Mouse (Mus musculus): Measurements from ENCODE around the gene Ncoa5. TPM values are rescaled to one million over a fixed set of nuclear protein-coding genes. Genes with fewer than 3 reads are reported as not detected.

Ncoa5 gene
- polyA plus RNA-seq, 1 experiment from 2014 or later: 126 TPM

- Histone ChIP-seq H3K4me3 (no peak overlapping the region), H3K9me3 (replicated peaks) (no peaks in the 10 kb centered on the region), H3K4me2 (replicated peaks) (no peak overlapping the region), H3K9ac (no peak overlapping the region), H3K27me3 (0 out of 2 replicates have a peak, but pooled peaks cover 3% of the 10 kb centered on the region), H3K27ac (no peak overlapping the region), H3K36me3 (no peaks in the 10 kb centered on the region), H3K4me1 (peaks cover 12% of the 10 kb centered on the region)
- 76% methylated on average over 5 of the region's 5 CpGs for WGBS
- no peak for ATAC-seq (ENCODE audit: low FRiP score)
Measured at GRCm38 (mm10) chr2:165042126-165042525, 7.5 kb upstream of the Ncoa5 start.

- Histone ChIP-seq H3K27ac (no peak overlapping the region), H3K4me1 (peaks cover 13% of the 10 kb centered on the region), H3K36me3 (no peaks in the 10 kb centered on the region), H3K9me3 (replicated peaks) (no peaks in the 10 kb centered on the region), H3K4me3 (no peak overlapping the region), H3K9ac (no peak overlapping the region), H3K4me2 (replicated peaks) (no peak overlapping the region), H3K27me3 (0 out of 2 replicates have a peak, but pooled peaks cover 3% of the 10 kb centered on the region)
- no peak for ATAC-seq (ENCODE audit: low FRiP score)
- 69% methylated on average over 4 of the region's 4 CpGs for WGBS
Measured at GRCm38 (mm10) chr2:165037415-165037814, 2.7 kb upstream of the Ncoa5 start.

- Histone ChIP-seq H3K27ac (peak overlapping the region; percentile 95), H3K9me3 (replicated peaks) (no peaks in the 10 kb centered on the region), H3K36me3 (no peaks in the 10 kb centered on the region), H3K27me3 (no peaks in the 10 kb centered on the region), H3K4me2 (replicated peaks) (peak overlapping the region; percentile 65), H3K4me3 (peak overlapping the region; percentile 97), H3K9ac (peak overlapping the region; percentile 15; the same call in 1 of the 2 replicates), H3K4me1 (peaks cover 28% of the 10 kb centered on the region)
- 12% methylated on average over 5 of the region's 5 CpGs for WGBS
- ATAC-seq (ENCODE audit: low FRiP score): peak; percentile 57; the same call in 1 of the 2 replicates
Measured at GRCm38 (mm10) chr2:165035058-165035431, 378 bp upstream of the Ncoa5 start.

GRCm38 (mm10) chr2:165033306-165033705 lies 1.4 kb downstream of the Ncoa5 start:
- Histone ChIP-seq H3K4me3 (peak overlapping the region; percentile 97), H3K9ac (peak overlapping the region; percentile 99; the same call in 1 of the 2 replicates), H3K27me3 (no peaks in the 10 kb centered on the region), H3K4me1 (peaks cover 31% of the 10 kb centered on the region), H3K27ac (no peak overlapping the region), H3K36me3 (no peaks in the 10 kb centered on the region), H3K4me2 (replicated peaks) (peak overlapping the region; percentile 65), H3K9me3 (replicated peaks) (no peaks in the 10 kb centered on the region)
- ATAC-seq (ENCODE audit: low FRiP score): no peak
- 45% methylated on average over 6 of the region's 6 CpGs for WGBS

GRCm38 (mm10) chr2:165032533-165032932 lies 2.1 kb downstream of the Ncoa5 start:
- WGBS: 53% methylated on average over 3 of the region's 3 CpGs
- H3K27ac ChIP-seq: no peak overlapping the region
- H3K36me3 ChIP-seq: no peaks in the 10 kb centered on the region
- H3K9me3 ChIP-seq (replicated peaks): no peaks in the 10 kb centered on the region
- no peaks in the 10 kb centered on the region for H3K27me3 ChIP-seq
- H3K4me1 ChIP-seq: peaks cover 31% of the 10 kb centered on the region
- no peak for ATAC-seq (ENCODE audit: low FRiP score)
- H3K4me3 ChIP-seq: no peak overlapping the region
- no peak overlapping the region for H3K9ac ChIP-seq
- peak overlapping the region; percentile 65 for H3K4me2 ChIP-seq (replicated peaks)

GRCm38 (mm10) chr2:165027163-165027562 lies 7.5 kb downstream of the Ncoa5 start:
- ATAC-seq (ENCODE audit: low FRiP score): no peak
- Histone ChIP-seq H3K27me3 (no peaks in the 10 kb centered on the region), H3K4me1 (peaks cover 16% of the 10 kb centered on the region), H3K9ac (no peak overlapping the region), H3K36me3 (peaks cover 7% of the 10 kb centered on the region), H3K27ac (no peak overlapping the region), H3K9me3 (replicated peaks) (no peaks in the 10 kb centered on the region), H3K4me3 (no peak overlapping the region), H3K4me2 (replicated peaks) (no peak overlapping the region)
- 85% methylated on average over 1 of the region's 1 CpGs for WGBS

- no peaks in the 10 kb centered on the region for H3K9me3 ChIP-seq (replicated peaks)
- 73% methylated on average over 3 of the region's 3 CpGs for WGBS
- no peak overlapping the region for H3K4me3 ChIP-seq
- no peak for ATAC-seq (ENCODE audit: low FRiP score)
- H3K27me3 ChIP-seq: no peaks in the 10 kb centered on the region
- no peak overlapping the region for H3K9ac ChIP-seq
- H3K4me1 ChIP-seq: 0 out of 2 replicates have a peak, but pooled peaks cover 2% of the 10 kb centered on the region
- peaks cover 30% of the 10 kb centered on the region for H3K36me3 ChIP-seq
- no peak overlapping the region for H3K4me2 ChIP-seq (replicated peaks)
- H3K27ac ChIP-seq: no peak overlapping the region
Measured at GRCm38 (mm10) chr2:165020490-165020889, 14.2 kb downstream of the Ncoa5 start.

- H3K9me3 ChIP-seq (replicated peaks): no peaks in the 10 kb centered on the region
- peaks cover 51% of the 10 kb centered on the region for H3K36me3 ChIP-seq
- 96% methylated on average over 5 of the region's 5 CpGs for WGBS
- no peak for ATAC-seq (ENCODE audit: low FRiP score)
- H3K27me3 ChIP-seq: no peaks in the 10 kb centered on the region
- no peak overlapping the region for H3K9ac ChIP-seq
- no peak overlapping the region for H3K4me2 ChIP-seq (replicated peaks)
- H3K27ac ChIP-seq: no peak overlapping the region
- no peaks in the 10 kb centered on the region for H3K4me1 ChIP-seq
- no peak overlapping the region for H3K4me3 ChIP-seq
Measured at GRCm38 (mm10) chr2:165014935-165015334, 19.7 kb downstream of the Ncoa5 start.

- ATAC-seq (ENCODE audit: low FRiP score): no peak
- WGBS: 87% methylated on average over 10 of the region's 10 CpGs
- Histone ChIP-seq H3K4me3 (no peak overlapping the region), H3K4me1 (no peaks in the 10 kb centered on the region), H3K4me2 (replicated peaks) (no peak overlapping the region), H3K9me3 (replicated peaks) (no peaks in the 10 kb centered on the region), H3K36me3 (peaks cover 81% of the 10 kb centered on the region), H3K27me3 (no peaks in the 10 kb centered on the region), H3K27ac (no peak overlapping the region), H3K9ac (no peak overlapping the region)
Measured at GRCm38 (mm10) chr2:165010351-165010750, 24.3 kb downstream of the Ncoa5 start.

- no peak overlapping the region for H3K4me3 ChIP-seq
- no peak overlapping the region for H3K9ac ChIP-seq
- no peaks in the 10 kb centered on the region for H3K27me3 ChIP-seq
- WGBS: 95% methylated on average over 2 of the region's 2 CpGs
- H3K4me2 ChIP-seq (replicated peaks): no peak overlapping the region
- ATAC-seq (ENCODE audit: low FRiP score): no peak
- no peaks in the 10 kb centered on the region for H3K9me3 ChIP-seq (replicated peaks)
- no peak overlapping the region for H3K27ac ChIP-seq
- H3K36me3 ChIP-seq: peaks cover 88% of the 10 kb centered on the region
- no peaks in the 10 kb centered on the region for H3K4me1 ChIP-seq
Measured at GRCm38 (mm10) chr2:165009581-165009980, 25.1 kb downstream of the Ncoa5 start.

- H3K9me3 ChIP-seq (replicated peaks): no peaks in the 10 kb centered on the region
- H3K36me3 ChIP-seq: peaks cover 93% of the 10 kb centered on the region
- H3K9ac ChIP-seq: no peak overlapping the region
- H3K27ac ChIP-seq: no peak overlapping the region
- WGBS: 97% methylated on average over 14 of the region's 14 CpGs
- H3K4me3 ChIP-seq: no peak overlapping the region
- no peaks in the 10 kb centered on the region for H3K27me3 ChIP-seq
- H3K4me2 ChIP-seq (replicated peaks): no peak overlapping the region
- H3K4me1 ChIP-seq: no peaks in the 10 kb centered on the region
- ATAC-seq (ENCODE audit: low FRiP score): no peak
Measured at GRCm38 (mm10) chr2:165009161-165009560, 25.5 kb downstream of the Ncoa5 start.

GRCm38 (mm10) chr2:165007986-165008385 lies 26.7 kb downstream of the Ncoa5 start:
- Histone ChIP-seq H3K27ac (no peak overlapping the region), H3K36me3 (peaks cover 100% of the 10 kb centered on the region), H3K4me1 (no peaks in the 10 kb centered on the region), H3K4me3 (no peak overlapping the region), H3K27me3 (no peaks in the 10 kb centered on the region), H3K9me3 (replicated peaks) (no peaks in the 10 kb centered on the region), H3K9ac (no peak overlapping the region), H3K4me2 (replicated peaks) (no peak overlapping the region)
- no peak for ATAC-seq (ENCODE audit: low FRiP score)
- 96% methylated on average over 1 of the region's 1 CpGs for WGBS

- H3K9me3 ChIP-seq (replicated peaks): no peaks in the 10 kb centered on the region
- H3K4me2 ChIP-seq (replicated peaks): no peak overlapping the region
- no peaks in the 10 kb centered on the region for H3K4me1 ChIP-seq
- H3K27me3 ChIP-seq: no peaks in the 10 kb centered on the region
- H3K27ac ChIP-seq: no peak overlapping the region
- H3K4me3 ChIP-seq: no peak overlapping the region
- no peak for ATAC-seq (ENCODE audit: low FRiP score)
- no peak overlapping the region for H3K9ac ChIP-seq
- H3K36me3 ChIP-seq: peaks cover 100% of the 10 kb centered on the region
- WGBS: 95% methylated on average over 4 of the region's 4 CpGs
Measured at GRCm38 (mm10) chr2:165006813-165007212, 27.9 kb downstream of the Ncoa5 start.
